Mouse (Mus musculus): ENCODE data around the gene Mtif2.

Gene Mtif2

GRCm38 (mm10) chr11:29548504-29549424 lies 22.6 kb downstream of the Mtif2 start:
- in situ Hi-C loops (cut with MboI, MseI), result loop anchor here (5.0 to 25.0 kb wide), 3 partner anchors 144 to 1414 kb away; partner anchors contain the start of genes Erlec1 and Rtn4

- in situ Hi-C loops (cut with MboI, MseI), result loop anchor here (5.0 to 25.0 kb wide), 3 partner anchors 143 to 1413 kb away; partner anchors contain the start of genes Erlec1 and Rtn4
Observed at GRCm38 (mm10) chr11:29549425-29549778, 23.2 kb downstream of the Mtif2 start.

GRCm38 (mm10) chr11:29560452-29560851 lies 34.2 kb downstream of the Mtif2 start:
- in situ Hi-C loops (cut with MboI, MseI), result no loop called here

- in situ Hi-C loops (cut with MboI, MseI), result no loop called here
Observed at GRCm38 (mm10) chr11:29560990-29561389, 34.8 kb downstream of the Mtif2 start.

GRCm38 (mm10) chr11:29563406-29563805 lies 37.2 kb downstream of the Mtif2 start:
- in situ Hi-C loops (cut with MboI, MseI), result no loop called here

GRCm38 (mm10) chr11:29571536-29571935 lies 45.3 kb downstream of the Mtif2 start:
- in situ Hi-C loops (cut with MboI, MseI), result no loop called here

- in situ Hi-C loops (cut with MboI, MseI), result no loop called here
Observed at GRCm38 (mm10) chr11:29572656-29573055, 46.4 kb downstream of the Mtif2 start.

GRCm38 (mm10) chr11:29579610-29580009 lies 53.4 kb downstream of the Mtif2 start:
- in situ Hi-C loops (cut with MboI, MseI), result no loop called here
